Mouse (Mus musculus) E14TG2a.4 (cell line): ENCODE data around the gene Cmtm8.

Experiments
- CTCF ChIP-seq: conservative IDR thresholded peaks from 2 replicates; pipeline ENCODE4 v1.5.1; 2014; ENCODE audit warnings: low read length
- POU5F1 ChIP-seq: IDR thresholded peaks from 2 replicates; pipeline ENCODE4 v1.6.1; 2014; ENCODE audit warnings: low read length, borderline replicate concordance

- TF ChIP-seq CTCF (no peak), POU5F1 (no peak)
Measured at GRCm38 (mm10) chr9:114761848-114762247, 82.1 kb downstream of the Cmtm8 start.
